Mouse (Mus musculus): ENCODE measurements around the gene Cdkal1.

Cdkal1 gene

DNA sequence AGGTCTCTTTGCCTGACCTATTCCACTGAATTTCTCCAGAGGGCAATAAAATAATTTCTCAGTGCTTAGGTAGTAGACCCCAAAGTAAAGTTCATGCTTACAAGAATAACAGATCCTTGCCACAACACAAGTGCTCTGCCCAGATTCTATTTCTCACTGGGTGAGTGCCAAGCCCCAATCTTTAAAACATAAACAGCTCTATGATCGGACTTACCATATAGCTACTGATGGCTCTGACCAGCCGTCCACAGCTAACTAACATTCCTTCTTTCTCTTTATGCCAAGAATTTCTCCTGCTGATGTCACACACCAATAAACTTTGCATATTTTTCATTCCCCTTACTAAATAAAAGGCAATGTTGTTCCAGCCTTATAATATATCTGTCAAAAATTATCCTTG is 283.0 kb downstream of the Cdkal1 start:
- no peak for DNase-seq

DNA sequence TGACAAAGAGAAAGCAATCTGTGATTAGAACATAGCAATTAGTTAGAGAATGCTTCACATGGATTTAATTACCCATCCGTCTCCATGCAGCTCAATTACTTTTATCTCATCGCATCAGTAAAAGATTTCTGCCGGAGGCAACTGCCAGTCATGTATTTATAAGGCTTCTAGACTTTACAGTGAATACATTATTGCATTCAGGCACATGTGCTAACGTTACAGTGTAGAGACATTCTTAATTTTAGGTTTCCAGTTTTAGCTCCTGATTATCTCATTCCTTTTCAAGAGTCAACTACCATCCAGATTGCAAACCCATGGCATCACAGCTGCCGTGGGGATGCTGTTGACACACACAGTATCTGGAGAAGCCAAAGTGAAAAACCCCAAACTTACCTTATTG is 289.8 kb downstream of the Cdkal1 start:
- no peak for DNase-seq

DNA sequence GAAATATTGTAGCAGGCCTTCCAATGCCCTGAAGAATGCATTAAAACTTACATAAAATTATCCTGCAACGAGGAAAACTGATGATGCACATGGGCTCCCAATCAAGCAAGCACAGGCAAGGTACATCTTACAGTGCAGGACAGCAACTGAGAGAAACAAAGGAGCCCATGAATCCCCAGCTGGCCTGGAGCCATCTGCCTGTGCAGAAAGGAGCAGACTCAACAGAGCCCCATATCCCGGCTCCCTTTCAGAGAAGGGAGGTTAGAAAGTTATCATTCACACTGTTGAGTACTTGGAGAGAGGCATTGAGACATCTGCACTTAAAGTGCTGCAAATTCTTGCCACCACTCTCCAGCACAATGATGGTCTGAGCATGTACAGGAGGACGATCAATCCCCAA is 296.3 kb downstream of the Cdkal1 start:
- DNase-seq = no peak

DNA sequence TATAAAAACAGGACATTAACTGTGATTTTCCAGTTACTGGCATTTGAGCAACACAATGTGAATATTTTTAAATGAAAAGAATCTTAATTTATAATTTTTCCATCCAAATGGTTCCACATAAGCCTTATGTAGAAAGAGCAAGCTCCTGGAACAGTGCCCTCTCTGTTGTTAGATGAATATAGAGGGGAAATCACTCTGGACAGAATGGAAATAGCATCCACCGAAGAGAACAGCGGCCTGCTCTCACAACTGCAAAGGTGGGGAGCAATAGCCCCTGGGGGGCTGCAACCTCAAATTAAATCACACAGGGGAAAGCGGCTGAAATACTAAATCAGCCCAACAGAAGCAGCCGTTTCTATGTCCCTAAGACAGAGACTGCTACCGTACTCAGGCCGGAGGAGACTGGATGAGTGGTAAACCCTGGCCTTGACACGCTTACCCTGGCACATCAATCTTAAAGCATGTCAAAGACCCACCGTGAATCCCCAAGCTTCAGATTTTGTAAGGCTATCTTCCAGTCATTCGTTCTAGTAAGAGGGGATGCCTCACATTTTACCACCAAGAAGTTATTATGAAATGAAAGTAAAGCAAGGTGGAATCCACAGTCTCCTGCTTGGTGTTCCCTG is 300.2 kb downstream of the Cdkal1 start:
- no peak for DNase-seq

DNA sequence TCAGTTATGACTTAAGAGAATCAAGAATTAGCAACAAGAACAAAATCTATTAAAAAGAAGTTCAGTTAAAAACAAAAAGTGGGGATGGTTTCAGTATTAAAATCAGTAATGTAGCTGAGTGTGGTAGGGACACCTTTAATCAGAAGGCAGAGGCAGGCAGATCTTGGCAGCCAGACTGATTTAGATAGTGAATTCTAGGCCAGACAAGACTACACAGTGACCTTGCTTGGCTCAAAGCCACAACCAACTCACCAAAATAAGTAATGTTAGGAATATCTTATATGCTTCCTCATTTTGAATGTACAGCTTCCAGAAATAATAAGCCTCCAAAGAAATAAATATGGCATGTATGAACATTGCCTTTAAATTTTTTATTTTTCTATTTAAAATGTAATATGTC is 301.7 kb downstream of the Cdkal1 start:
- DNase-seq = no peak

DNA sequence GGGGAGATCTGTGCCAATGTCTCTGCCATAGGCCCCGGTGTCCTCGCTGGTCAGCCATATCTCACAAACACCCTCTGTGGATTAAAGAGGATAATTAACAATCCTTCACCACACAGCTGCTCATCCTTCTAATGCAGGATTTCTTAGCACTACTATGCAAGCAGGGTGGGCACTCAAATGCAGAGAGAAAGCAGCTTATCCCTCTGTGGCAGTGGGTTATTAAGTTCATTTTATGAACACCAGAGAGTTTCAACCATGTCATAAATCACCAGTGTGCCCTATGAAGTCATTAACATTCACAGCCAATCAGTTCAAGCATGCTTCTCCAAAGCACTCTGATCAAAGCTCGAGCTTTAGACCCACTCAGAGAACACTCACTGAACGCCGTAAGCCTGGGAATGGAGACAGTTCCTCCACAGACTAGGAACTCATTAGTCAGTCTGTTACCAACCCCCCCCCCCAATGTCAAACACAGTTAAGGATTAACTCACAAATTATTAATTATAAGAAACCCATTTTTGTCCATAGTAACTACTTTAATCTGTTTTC is 303.1 kb downstream of the Cdkal1 start:
- no peak for DNase-seq

DNA sequence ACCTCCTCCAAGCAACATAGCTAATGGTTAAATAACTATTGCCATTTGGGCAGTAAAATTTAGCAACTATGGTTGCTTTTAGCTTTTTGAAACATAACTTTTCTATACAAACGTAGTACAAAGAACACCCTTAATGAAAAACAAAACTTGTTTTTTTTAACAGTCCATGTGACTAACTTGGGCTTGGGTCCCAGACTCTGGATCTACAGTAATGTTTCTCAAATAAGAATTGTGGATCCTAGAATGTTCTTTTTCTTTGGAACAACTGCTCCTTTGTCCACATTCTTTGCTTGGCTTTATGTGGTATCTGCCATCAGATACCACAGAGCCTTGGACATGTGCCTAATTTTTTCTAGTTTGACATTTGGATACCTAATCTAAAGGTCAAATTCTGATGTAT is 304.6 kb downstream of the Cdkal1 start:
- DNase-seq = no peak

DNA sequence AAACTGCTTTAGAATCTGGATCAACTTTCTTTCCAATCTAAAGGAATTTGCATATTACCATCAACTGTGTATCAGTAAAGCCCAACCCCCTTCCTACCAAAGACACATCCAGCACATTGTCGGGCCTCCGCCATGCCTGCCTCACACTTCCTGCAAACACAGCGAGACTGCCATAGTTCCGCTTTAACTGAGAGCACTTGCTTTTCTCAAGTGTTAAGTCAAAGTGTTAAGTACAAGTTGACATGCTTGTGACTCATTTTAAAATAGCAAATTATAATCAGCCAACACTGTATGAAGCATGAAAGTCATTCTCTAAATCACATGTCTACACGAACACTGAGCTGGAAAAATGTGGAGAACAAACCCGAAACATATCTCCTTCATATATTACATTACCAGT is 305.3 kb downstream of the Cdkal1 start:
- DNase-seq = no peak

DNA sequence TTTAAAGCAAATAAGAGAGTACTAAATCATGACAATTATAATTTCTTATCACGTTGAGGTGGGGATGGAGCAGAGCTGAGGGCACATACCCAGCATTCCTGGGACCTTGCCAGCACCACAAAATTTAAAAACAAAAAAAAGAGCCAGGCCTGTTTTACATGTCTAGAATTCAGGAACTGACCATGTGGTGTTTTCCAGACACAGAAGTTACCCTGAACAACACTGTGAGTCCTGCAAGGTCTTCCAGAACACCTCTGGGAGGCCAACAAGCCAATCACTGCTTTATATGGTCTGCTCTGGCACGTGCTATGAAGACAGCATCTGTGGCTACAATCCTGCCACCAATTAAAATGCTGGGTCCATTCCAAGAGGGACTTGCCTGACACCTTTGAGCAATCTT is 305.7 kb downstream of the Cdkal1 start:
- DNase-seq = no peak

DNA sequence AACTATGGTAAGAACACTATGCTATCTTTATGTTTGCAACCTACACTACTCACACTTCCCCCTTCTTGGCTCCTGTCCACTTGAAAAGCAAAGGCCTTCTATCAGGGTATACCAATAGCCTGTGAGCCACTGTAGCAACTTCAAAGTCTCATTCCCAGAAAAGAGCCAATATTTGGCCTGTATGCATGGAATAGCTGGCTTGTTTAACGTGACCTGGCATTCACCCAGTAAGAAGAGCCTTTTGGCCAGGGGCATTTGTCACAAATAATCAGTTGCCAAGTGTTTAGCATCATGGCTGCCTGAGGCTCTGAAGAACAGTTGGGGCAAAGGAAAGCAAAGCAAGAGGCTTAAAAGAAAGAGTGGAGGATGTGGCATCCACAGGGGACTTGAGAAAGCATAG is 317.6 kb downstream of the Cdkal1 start:
- no peak for DNase-seq

DNA sequence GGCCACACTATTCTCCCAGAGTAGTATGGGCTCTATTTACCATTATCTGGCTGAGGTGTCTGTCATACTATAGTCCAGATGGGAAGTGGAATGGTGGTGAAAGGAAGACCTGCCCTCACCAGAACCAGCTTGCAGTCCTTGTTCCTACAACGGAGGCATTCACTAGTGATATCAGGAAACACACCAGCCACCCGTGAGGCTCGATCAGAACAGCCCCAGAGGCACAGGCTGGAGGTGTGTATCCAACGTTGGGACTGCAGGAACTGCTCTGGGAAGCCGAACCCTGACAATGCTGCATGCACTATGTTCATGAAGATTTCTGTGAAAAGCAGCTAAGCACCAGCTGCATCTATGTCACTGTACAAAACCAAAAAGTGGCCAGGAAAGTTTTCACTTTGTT is 321.9 kb downstream of the Cdkal1 start:
- no peak for DNase-seq

DNA sequence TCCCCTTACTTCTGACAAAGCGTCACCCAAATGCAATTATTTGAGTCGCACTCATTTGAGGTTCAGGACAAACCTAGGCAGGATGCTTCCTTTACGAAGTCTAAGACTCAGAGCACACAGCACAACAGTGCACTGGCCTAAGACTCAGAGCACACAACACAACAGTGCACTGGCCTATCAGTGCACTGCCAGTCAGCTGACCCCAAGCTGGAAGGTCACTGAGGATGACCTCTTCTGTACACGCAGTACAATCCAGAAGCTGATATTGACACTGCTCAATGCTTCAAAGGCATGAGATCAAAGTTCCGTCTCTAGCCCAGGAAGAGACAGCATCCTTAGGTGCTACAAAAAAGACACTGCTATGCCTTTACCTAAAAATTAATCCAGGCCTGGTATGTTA is 327.1 kb downstream of the Cdkal1 start:
- DNase-seq = no peak

DNA sequence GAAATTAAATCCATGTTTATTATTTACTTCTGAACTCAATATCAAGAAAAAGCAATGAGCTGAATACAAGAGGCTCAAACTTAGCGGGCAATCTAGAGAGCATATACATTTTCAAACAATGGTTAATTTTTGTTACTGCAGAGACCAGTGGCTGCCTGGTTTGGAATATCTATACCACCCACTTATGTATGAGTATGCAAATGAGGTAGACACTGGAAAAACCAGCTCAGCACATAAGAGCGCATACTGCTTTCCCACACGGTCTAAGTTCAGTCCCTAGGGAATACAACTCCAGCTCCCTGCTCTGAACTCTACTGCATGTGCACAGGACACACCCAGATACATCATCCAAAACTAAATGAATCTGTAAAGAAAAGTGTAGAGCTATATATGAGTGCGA is 334.2 kb downstream of the Cdkal1 start:
- DNase-seq = no peak

DNA sequence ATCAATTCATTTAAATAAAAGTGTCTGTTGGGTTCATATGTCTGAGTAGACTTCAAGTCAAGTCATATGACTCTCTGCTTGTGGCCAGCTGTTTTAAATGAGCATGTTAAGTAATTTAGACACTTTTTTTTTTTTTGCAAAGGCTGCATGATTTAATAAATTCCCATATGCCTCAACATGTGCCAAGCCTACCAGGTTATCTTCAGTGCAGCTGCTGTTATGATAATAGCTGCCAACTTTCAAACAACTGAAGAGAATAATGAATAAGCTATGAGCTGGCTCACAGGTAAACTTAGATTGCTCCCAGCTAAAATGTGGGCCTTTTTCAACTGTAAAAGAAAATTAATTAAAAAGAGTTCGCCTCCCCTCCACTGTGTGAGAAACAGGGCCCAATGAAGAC is 341.4 kb downstream of the Cdkal1 start:
- no peak for DNase-seq

DNA sequence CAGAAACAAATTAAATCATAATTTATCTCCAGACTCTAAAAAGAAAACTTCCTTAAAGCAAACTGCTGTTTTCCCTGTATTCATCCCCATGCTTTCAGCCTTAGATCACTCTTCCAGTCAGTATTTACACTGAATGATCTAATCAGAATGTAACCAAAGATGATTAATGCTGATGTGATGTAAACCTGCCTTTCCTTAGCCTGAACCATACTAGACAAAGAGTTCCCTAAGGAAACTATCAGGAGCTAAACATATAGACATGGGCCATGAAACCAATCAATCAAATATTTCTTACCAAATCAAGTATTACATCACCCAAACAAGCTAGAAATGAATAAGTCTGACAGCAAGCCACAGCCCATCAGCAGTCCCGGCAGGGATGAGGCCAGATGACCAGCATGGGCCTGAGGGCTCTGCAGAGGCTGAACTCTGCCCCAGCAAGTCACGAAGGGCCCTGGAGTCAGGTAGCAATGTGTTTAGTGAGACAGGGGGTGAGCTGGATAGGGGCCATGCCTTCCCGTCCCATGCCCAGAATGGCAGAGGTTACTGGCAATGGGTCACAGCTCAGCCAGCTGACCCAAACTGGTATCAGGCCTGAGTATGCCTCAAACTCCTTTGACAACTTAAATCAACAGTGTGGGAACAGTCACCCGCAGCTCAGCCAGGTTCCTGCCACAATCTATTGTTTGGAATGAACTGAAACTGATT is 350.5 kb downstream of the Cdkal1 start:
- DNase-seq = no peak

DNA sequence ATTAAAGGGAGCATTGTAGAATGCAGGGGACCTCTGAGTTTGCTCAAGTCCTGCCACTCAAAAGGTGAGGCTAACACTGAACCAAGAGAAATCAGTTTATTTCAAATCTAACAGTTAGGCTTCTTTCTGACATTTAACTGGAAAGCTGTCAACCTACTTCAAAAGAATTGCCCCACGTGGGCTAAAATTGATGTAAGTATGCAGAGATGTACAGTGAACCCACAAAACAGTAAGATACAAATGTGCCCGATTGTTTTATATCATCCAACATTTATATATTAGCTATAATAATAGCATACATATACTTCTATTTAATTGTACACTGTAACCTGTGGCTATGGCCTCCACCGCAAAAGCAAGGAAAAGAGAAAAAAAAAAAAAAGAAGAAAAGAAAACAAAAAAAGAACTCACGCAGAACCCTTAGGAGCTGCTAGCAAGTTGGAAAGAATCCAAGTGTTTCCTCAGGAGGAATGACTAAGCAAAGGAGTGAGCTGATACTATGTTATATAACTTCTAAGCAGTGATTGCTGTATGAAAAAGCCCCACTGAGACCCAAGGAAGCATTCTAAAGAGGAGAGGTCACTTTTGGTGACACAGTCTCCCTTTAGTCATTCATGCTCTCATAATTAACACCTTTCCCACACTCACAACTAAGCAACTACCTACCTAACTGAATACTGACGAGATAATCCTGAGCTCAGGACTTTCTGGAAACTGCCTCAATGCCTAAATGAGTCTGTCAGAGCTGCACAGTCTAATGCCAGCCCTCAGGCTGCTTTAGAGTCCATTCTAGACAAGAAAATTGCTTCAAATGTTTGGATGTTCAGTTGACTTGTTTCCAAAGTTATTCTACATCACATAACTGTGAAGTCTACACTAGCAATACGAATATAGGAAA is 352.1 kb downstream of the Cdkal1 start:
- DNase-seq = no peak

DNA sequence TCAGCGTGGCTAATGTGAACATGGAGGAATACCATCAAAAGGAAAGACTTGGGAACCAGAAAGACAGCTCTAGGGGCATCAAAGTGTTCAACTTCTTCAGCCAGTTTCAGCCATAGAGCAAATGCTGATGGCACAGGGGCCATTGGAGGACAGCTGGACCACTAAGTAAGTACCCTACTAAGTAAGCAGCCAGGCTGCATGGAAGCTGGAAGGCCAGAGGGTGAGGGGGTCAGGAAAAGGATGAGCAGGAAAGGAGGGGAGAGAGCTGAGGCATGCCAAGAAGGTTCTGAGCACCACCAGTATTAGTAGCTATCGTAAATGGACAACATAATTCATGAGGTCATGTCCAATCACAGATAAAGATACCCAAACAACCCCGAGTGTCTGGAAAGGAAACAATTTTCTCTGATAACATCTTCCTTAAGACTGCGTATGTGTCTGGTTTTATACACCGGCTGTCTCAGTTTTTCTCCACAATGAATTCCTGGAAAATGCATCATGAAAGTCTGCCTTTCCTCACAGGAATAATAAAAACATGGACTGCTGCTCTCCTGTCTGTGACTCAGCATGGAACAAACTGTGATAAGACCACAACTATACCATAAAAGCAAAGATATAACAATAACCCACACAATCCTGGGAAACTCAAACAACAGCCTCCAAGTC is 352.9 kb downstream of the Cdkal1 start:
- DNase-seq = no peak

DNA sequence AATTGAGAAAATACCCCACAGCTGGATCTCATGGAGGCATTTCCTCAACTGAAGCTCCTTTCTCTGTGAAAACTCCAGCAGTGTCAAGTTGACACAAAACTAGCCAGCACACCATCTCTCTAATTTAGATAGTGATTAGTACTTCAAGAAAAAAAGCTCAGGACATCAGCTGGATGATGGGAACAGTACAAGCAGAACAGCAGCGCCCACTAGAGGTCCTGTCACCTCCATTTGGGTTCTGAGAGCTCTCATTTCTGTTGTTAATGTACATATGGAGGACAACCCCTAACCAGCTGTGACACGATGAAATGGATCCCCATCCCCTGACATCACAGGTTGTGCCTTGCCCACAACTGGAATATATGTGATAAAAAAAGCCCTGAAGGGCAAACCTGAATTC is 354.3 kb downstream of the Cdkal1 start:
- DNase-seq = no peak

DNA sequence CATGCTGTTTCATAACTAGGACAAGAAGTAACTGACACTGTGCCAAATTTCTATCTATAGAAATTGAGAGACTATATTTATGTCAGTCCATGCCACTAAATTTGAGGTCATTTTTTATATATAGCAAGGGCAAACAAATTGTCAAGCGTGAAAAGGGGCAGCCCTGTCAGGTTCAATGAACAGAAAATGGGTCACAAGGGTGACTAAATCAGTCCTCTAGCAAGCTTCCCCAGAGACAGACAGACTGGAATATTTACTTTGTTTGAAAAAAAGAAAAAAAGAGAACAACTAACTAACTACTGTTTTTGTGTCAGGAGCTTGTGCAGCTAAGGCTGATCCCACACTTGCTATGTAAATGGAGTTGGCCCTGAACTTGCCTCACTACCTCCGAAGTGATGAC is 355.7 kb downstream of the Cdkal1 start:
- no peak for DNase-seq

DNA sequence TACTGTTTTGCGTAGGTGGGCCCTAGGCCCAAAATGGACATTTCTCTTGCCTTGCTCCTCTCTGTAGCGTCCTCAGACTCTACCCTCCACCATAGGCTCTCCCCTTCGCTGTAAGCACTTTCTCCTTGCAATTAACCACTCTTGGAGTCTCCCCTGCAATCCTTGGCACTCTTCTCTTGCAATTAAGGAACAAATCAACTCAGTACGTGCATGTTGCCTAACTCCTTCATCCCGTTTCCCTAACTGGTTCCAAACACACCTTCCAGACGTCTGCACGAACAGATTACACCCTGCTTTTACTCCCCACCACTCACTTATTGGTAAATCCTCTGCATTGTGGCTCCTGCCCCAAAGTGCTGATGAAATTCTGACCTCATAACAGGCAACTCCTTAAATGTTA is 358.2 kb downstream of the Cdkal1 start:
- no peak for DNase-seq

DNA sequence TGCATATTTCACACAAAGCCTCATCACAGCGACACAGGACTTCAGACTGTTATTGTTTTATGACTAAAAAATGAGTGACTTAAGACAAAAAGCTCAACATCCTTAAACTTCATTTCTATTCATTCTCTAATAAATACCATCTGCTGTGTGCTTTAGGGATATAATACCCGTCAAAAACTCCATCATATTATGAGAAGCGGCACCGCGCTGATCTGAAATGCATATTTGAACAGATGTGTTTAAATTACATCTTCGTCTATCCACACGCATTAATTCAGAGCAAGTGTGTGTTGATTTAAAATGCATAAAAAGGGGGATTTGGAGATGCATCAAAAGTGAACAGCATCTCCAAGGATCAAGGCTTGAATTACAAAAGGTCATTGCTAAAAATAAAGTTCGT is 365.1 kb downstream of the Cdkal1 start:
- DNase-seq = no peak

DNA sequence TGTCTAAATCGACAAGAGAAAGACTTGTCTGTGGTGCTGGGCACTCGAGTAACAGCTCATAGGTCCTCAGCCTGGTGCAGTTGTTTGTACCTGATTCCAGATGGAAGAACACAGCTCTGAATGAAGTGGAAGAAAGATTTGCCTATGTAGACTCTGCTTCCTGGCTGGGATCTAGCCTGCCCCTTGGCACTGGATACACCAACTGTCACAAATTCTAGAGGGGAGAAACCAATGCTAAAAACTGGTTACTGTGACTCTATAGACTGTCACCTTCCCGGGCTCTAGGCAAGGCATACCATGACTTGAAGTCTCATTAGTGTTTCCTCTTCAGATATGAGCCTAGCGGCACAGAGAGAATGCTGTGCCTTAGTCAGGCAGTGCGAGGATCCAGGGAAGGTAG is 366.0 kb downstream of the Cdkal1 start:
- DNase-seq = no peak

DNA sequence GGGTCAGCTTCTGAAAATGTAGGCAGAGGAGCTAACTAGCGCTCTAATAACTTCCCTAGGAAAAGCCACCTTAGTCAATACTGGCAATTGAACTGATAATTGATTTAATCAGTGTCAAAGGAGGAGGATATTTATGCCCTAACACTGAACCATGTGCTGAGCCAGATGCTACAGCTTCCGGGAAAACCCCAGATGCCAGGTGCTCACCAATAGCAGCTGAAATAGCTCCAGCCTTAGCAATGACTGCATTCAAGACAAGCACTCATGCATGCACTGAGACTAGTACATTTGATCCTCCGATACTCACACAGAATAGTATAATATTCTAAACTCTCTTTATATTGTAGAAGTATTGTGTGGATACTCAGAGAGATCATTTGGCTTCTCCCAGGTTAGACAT is 368.8 kb downstream of the Cdkal1 start:
- DNase-seq = no peak
